Mouse (Mus musculus) CD8-positive naive resting alpha-beta T cell, adult 2 months (primary cell): ENCODE measurements at regions not wholly inside any gene's neighbourhood (a gene's known extent, or its start where the extent isn't known, plus 50 kb on each side); places are given as distances from the start of the nearest gene placed in this dataset.

Experiments
- DNase-seq, 2 experiments: peaks; one replicate each; pipeline ENCODE4 v3.0.0; 2022; ENCODE audit warnings: low read depth in 2 of 2, low spot score in 2 of 2

DNA sequence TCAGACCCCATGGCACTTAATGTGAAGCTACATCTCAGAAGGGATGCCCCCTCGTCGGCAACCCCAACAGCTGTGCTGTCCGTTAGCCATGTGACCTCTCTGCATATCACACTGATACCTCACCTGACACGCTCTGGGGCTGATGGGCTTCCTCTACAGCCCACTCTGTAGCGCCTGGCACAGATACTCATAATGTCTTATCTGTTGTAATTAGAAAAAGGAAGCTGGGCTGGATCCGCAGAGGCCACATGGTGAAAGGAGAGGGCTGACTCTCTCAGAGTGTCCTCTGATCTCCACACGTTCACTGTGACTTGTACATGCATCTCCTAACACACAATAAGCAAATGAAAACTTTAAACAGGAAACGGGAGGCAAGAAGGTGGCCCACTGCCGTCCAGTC is 126.5 kb upstream of the Meis1 start:
- DNase-seq, result no peak

DNA sequence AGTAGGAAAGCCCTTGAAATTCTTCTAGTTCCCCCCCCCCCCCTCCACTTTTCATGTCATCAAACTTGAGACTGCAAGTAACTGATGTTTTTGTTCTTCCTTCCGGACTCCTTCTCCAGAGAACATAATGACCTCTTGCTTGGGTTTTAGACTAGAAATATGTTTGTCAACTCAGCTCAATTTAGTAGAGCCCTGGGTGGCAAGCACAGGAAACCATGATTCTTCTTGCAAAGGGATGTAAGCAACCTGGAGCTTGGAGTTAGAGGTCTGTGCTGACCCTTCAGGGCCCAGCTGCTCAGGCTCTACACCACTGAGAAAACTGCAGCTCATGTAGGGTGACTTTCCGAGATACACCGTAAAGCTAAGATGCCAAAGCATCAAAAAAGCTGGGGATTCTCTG is 127.2 kb upstream of the Meis1 start:
- no peak for DNase-seq

DNA sequence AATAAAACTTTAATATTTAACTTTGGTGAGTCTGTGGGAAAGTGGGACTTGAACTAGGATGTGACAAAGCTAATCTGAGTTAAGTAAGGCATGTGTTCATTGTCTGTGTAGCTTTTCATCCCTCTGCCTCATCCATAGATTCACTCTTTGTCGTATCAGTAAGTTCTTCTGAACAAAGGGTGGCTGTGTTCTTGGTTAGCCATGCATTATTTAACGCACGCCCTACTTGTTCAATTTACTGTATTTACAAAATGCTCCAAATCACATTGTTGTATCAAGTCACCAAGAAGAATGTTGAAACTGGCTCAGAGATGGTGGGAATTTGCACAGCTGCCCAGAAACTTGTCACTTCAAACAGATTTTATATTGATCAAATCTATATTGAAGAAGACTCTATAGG is 132.2 kb upstream of the Meis1 start:
- no peak for DNase-seq

- no peak for DNase-seq
Observed at GRCm38 (mm10) chr11:19153714-19154113, 134.9 kb upstream of the Meis1 start.

- no peak for DNase-seq
Observed at GRCm38 (mm10) chr11:19154813-19155616, 136.2 kb upstream of the Meis1 start.

DNA sequence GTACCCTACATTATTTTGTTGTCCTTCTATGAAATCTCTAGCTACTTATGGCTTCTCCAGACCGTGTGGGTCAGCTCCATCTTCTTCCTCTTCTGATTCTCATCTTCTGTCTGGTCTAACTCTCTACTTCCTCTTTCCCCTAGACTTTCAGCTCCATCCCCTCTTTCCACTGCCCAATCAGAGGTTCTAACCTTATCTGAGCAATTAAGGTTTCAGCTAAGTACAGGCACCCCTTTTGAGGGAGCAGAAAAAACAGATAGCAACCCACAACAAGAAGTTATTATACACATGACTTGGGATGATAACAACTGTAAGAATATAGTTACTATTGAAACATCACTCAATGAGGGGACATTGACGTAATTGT is 136.8 kb upstream of the Meis1 start:
- no peak for DNase-seq

- no peak for DNase-seq
Observed at GRCm38 (mm10) chr11:19160227-19160626, 141.4 kb upstream of the Meis1 start.

GRCm38 (mm10) chr11:19160669-19161068 is 141.9 kb upstream of the Meis1 start:
- no peak for DNase-seq

DNA sequence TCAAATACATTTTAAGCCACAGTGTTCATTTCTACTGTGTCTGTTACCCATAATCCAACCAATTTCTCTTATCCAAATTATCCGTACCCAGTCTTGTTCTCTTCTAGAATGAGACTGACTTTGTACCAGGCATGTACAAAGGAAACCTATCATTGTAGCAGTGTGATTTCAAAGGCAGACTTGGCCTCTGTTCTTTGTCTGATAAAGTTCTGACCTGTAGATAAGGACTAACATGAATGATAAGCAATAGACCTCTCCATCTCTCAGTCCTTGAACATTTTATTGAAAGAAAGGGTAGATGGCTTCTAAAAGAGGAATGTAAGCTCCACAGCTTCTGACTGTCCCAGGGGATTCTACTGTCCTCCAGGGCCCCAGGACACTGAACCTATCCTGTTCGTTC is 152.2 kb upstream of the Meis1 start:
- DNase-seq, result no peak

DNA sequence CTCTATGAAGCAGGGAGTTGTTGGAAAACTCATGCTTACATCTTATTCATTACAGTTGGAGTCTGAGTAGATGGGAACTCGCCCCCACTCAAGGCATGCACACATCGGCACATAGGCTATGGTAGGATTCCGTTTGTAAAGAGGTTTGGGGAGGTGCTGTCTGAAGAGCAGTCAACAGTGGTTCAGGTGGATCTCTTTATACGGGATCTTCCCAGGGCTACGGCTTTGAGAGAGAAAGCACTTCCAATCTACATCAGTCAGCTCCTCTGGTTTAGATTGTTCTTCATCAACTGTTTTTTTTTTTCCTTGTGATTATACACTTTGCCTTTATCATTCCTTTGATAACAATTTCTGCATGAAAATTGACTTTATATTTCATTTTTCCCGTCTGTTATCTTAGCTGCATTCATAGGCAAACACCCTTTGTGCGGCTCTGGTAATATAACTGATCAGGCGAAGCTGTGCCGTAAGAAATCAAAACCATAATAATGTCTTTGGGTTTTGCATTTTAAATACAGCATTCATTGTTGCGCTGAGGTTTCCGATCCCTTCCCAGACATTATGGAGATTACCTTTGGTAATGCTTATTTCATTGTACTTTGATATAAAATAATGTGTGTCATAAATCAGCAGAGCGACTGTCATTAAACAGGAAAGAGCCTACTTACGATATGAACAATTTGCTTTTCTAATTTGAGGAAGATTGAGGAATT is 155.7 kb upstream of the Meis1 start:
- DNase-seq, result no peak

GRCm38 (mm10) chr11:19179290-19179689 is 160.5 kb upstream of the Meis1 start:
- no peak for DNase-seq

DNA sequence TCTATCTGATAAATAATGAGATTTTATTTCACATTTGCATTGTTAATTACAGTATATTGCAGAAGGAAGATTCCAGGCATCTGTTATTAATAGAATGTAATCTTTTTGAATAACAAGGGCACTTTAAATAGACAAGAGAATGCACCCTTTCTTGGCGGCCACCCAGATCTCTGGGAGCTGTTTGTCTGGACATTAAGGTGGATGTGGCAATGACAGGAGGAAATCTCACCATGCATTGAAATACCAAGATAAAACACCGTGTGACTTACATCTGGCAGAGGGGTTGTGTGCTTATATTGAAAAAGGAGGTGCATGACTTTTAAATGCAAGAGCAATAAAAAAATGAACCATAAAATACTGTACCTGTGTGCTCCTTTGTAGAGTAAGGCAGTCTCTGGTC is 171.0 kb upstream of the Meis1 start:
- DNase-seq, result no peak

DNA sequence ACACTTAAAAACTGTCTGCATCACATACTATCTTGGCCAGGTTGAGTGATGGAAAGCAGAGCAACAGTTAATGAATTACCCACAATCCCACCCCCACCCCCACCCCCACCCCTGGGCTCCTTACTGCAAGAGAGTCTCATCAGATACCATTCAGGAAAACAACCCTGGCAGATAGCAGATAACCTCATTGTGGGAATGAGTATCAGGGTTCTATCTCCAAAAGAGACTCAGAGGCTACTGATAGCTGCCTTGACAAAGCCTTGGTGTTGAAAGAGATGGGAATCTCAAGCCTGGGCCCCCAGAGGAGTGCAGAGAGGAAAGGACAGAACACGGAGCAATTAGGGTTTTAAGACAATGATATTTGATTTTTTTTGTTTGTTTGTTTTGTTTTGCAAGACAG is 175.7 kb upstream of the Meis1 start:
- DNase-seq, result no peak

- DNase-seq, result no peak
Observed at GRCm38 (mm10) chr11:19197790-19198189, 179.0 kb upstream of the Meis1 start.

GRCm38 (mm10) chr11:19202602-19203517 is 184.1 kb upstream of the Meis1 start:
- no peak for DNase-seq

- DNase-seq, result no peak
Observed at GRCm38 (mm10) chr11:19203518-19203900, 184.7 kb upstream of the Meis1 start.

DNA sequence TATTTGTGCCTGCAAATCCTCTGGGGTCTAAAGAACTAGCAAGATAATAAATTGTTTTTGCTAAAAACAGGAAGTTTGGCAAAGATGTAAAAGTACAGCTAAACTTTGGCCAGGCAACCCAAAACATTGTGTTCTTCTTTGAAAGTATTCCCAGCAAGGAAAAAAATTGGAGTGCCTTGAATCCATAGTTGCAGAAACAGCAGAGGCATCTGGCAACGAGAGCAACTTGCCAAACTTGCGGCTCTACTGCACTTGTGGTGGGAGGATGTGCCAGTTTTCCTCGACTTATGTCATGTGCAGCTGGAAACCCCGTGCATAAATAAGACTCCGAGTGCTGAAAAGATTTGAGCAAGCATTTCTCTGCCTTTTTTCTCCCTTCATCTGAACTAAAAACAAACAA is 185.2 kb upstream of the Meis1 start:
- DNase-seq, result no peak

DNA sequence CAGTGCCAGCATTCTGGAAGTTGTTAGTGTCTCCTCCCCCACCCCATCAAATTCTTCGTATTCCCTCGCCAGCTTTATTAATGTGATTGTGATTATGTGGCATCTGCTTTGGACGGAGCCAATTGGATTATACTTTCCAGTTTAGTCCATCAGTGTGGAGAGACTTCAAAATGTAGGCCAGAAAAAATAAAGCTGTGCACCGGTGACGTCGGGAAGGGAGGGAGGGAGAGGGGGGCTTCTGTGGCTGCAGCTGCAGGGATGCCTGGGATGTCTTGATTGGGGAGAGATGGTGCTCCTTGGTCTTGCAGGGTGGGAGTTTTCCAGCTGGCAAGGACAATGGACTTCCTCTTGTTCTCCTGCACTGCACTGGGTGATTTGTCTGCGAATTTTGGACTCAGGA is 185.7 kb upstream of the Meis1 start:
- DNase-seq, result no peak

- DNase-seq, result no peak
Observed at GRCm38 (mm10) chr11:19205174-19205573, 186.4 kb upstream of the Meis1 start.

DNA sequence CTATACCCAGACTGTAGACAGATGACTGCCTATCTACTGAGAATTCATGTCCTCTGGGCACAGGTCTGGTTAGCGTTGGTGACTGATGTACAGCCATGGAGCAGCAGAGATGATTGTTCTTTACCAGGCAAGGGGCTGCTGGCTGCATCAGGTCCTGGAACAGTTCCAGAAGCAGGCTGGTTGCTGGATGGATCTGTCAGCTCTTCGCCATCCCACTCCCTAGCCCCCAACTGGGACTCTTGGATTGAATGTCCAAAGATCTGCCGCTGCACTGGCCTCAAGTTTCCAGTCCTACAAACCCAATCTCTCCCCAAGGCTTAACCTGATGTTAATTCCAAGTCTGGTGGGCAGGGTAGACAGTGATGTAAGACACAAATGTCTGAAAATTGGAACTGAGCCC is 200.7 kb upstream of the Meis1 start:
- no peak for DNase-seq

GRCm38 (mm10) chr11:19221442-19221841 is 202.7 kb upstream of the Meis1 start:
- DNase-seq, result no peak

- no peak for DNase-seq
Observed at GRCm38 (mm10) chr11:19226756-19227155, 208.0 kb upstream of the Meis1 start.
